Mouse (Mus musculus) CD4-positive helper T cell, adult 2 months (primary cell): ENCODE measurements around the gene Gmds.

Experiments
- DNase-seq: peaks from one replicate; pipeline ENCODE4 v3.0.0-alpha.2; 2012; ENCODE audit warnings: low read depth, missing footprints, low spot score

Gene Gmds

GRCm38 (mm10) chr13:31812701-31813100 lies 525.8 kb downstream of the Gmds start:
- DNase-seq = no peak

DNA sequence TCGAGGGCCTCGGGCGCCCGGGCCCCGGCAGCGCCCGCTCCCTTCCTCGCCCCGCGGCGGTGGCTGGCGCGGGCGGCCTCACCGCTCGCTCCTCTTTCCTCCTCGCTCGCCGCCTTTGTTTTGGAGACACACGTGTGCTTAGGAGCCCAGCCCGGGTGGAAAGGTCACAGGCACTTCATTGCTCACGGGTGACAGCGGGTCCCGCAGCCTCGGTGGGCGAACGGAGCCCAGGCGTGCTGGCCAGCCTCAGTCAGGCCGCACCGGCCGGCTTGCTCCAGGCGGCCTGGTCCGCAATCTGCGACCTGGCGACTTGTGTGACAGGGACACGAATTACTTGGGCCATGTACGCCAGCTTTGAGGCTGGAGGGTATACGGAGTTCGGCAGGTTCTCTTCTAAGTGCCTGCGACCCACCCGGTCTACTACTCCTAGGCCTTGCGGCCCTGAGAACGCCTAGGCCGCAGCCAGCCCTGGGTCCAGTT lies 527.0 kb downstream of the Gmds start:
- no peak for DNase-seq

- no peak for DNase-seq
Observed at GRCm38 (mm10) chr13:31810693-31811541, 527.6 kb downstream of the Gmds start.

DNA sequence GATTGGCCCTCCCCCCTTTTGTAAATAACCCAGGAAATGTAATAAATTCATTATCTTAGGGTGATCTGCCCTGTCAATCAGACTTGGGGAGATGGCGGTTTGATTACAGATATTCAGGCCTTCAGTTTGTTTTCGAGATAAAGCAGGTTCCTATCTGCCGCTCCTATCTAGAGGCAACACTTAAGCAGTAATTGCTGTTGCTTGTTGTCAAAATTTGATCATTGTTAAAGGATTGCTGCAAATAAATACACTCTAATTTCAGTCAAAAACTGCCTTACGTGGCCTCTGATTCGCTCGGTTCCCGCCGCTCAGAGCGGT lies 528.2 kb downstream of the Gmds start:
- DNase-seq = no peak

DNA sequence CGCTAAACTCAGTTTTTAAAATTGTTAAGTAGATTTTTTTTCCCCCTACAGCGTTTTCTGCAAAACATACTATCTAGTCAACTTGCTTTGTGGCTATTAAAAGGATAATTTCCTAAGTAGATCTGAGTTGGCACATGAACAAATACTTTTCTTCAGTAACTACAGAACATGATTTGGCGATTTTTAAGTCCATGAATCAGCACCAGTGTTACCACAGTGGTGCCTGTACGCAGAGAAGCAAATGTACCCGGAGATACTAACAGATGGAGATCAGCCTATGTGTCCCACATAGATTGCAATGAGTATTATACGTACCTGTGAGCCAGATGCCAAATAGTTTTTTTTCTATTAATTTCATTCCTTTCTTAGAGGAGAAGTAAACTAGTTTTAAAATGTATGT lies 528.8 kb downstream of the Gmds start:
- no peak for DNase-seq

DNA sequence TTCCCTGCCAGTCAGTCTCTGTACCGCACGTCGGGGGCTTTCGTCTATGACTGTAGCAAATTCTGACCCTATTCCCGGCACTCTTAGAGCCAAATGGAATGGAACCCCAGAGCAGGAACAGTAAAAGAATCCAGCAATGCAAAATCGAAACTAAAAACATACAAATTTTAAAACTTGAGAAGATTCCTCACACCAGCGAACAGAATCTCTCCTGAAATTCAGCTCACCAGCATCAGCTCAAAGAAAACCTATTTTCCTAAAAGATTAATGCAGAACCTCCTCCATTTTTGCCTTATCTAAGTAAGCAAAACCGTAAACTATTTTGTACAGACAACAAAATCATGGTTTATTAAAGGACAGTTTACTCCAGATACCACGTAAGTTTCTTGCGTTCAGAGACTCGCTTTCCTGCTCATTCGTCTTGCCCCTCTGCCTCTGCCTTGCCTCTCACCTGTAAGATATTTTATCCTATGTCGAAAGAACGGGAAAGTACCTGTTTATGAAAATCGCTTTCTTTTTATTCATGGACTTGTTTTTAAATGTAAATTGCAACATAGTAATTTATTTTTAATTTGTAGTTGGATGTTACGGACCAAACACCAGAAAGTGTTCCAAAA lies 529.6 kb downstream of the Gmds start:
- DNase-seq = no peak

DNA sequence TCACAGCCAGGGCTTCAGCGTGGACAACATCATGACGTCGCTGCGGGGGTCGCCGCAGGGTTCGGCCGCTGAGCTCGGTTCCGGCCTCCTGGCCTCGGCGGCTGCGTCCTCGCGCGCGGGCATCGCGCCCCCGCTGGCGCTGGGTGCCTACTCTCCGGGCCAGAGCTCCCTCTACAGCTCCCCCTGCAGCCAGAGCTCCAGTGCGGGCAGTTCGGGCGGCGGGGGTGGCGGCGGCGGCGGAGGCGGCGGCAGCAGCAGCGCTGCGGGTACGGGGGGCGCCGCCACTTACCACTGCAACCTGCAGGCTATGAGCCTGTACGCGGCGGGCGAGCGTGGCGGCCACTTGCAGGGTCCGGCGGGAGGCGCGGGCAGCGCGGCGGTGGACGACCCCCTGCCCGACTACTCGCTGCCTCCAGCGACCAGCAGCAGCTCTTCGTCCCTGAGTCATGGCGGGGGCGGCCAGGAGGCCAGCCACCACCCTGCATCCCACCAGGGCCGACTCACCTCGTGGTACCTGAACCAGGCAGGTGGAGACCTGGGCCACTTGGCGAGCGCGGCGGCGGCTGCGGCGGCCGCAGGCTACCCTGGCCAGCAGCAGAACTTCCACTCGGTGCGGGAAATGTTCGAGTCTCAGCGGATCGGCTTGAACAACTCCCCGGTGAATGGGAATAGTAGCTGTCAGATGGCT lies 530.3 kb downstream of the Gmds start:
- peak; percentile 13 for DNase-seq

DNA sequence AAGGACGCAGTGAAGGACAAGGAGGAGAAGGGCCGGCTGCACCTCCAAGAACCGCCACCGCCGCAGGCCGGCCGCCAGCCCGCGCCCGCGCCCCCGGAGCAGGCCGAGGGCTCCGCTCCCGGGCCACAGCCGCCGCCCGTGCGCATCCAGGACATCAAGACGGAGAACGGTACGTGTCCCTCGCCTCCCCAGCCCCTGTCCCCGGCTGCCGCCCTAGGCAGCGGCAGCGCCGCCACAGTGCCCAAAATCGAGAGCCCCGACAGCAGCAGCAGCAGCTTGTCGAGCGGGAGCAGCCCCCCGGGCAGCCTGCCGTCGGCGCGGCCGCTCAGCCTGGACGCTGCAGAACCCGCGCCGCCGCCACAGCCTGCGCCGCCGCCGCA lies 530.8 kb downstream of the Gmds start:
- no peak for DNase-seq

- no peak for DNase-seq
Observed at GRCm38 (mm10) chr13:31806890-31807735, 531.4 kb downstream of the Gmds start.

- DNase-seq = peak; percentile 42
Observed at GRCm38 (mm10) chr13:31806428-31806832, 532.1 kb downstream of the Gmds start, which contains the start of gene Foxc1. Foxc1 (plus strand) TSS chr13:31806633.

DNA sequence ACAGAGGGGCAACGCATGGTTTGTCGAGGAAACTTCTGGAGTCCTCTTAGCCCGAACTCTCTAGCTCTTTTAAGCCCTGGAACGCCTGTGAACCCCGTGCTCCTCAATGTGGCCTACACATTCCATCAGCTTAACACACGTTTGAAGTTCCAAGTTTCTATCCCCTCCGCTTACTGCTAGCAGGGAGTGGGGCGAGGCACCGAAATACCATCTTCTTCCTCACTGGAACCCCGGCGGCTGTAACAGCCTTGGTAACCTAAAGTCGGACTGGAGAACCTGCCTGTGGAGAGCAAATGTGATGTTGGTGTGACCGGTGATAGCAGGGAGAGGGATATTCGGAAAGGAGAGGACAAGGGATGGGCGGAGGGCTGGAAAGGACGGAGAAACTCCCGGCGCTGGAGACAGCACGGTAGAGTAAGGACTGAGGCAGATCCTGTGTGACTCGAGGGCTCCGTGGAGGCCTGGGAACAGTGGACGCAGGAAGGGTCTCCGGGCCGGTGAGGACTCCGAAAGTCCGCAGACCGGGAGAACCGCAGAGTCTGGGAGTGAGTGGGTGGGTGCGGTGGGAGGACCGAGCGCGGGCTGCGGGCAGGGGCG lies 532.6 kb downstream of the Gmds start:
- no peak for DNase-seq

DNA sequence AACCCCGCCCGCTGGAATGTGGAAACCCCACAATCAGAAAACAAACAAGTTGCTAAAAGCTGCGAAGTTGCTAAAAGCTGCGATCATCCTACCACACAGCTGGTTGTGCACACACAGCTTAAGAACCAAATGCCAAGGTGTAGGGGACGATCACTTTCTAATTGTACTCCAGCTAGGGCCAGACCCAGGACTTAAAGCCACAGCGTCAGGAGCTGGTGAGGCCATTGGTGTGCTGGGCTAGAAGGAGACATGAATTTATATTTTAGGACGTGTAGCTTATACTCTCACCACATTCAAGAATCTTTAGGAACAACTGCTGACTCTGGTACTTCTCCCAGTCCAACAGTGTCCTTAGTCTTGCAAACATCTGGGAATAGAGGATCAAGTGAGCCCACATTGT lies 534.0 kb downstream of the Gmds start:
- DNase-seq = no peak

GRCm38 (mm10) chr13:31803166-31804093 lies 535.1 kb downstream of the Gmds start:
- no peak for DNase-seq

GRCm38 (mm10) chr13:31802447-31802846 lies 536.1 kb downstream of the Gmds start:
- no peak for DNase-seq

GRCm38 (mm10) chr13:31801703-31802305 lies 536.7 kb downstream of the Gmds start:
- no peak for DNase-seq

GRCm38 (mm10) chr13:31800581-31801576 lies 537.7 kb downstream of the Gmds start:
- peak; percentile 53 for DNase-seq

DNA sequence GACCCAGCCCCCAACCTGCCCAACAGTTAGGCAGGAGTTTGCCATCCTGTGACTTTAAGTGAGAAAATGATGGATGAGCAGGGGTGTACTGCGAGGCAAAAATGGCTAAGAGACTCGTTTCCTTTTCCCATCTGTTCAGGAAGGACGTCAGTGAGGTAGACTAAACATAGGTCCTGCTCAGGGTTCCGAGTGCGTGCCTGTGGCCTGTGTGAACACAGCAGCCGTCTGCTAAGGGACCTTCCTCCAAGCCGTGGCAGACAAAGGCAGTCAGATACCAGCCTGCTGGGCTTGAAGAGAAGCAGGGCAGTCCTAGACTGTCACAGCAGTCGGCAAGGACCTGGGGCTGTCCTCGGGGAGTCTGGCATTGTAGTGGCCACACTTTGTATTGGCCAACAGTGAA lies 540.5 kb downstream of the Gmds start:
- no peak for DNase-seq

DNA sequence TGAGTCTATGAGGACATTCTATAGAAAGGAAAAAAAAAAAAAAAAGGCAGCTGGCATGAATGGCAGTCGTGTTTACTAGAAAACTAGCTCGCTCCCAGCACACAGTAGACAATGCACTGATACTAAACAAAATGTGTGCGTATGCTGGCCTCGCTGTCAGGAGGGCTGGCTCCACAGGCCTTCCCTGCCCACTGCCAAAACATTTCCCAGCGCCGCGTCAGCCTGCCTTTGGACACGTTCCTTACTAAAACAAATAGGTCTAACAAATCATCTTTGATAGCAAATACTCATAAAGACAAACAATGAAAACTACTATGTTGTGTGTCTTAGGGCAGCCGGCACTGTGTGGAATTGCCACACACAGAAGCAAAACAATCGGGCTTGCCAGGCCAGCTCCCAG lies 541.2 kb downstream of the Gmds start:
- no peak for DNase-seq

GRCm38 (mm10) chr13:31793163-31793562 lies 545.4 kb downstream of the Gmds start:
- no peak for DNase-seq
